Mouse (Mus musculus): ENCODE data around the gene Brpf1. TPM values are rescaled to one million over a fixed set of nuclear protein-coding genes. Genes with fewer than 3 reads are reported as not detected.
A peak's percentile ranks its signal among the peaks of the same experiment; 100 is the strongest.

Gene Brpf1
- polyA plus RNA-seq, 1 experiment from 2014 or later = 26.9 TPM

GRCm38 (mm10) chr6:113286316-113286715, 20.6 kb upstream of the Brpf1 start:
- H3K27ac ChIP-seq = no peak overlapping the region
- peaks cover 32% of the 10 kb centered on the region for H3K4me1 ChIP-seq (replicated peaks)
- H3K27me3 ChIP-seq (ENCODE audit: insufficient read depth, poor library complexity, severe bottlenecking) = peaks cover 43% of the 10 kb centered on the region
- 65% methylated on average over 1 of the region's 1 CpGs for WGBS
- no peak overlapping the region for H3K4me3 ChIP-seq
- H3K9me3 ChIP-seq = no peaks in the 10 kb centered on the region
- no peak for DNase-seq (ENCODE audit: low spot score)
- H3K36me3 ChIP-seq = no peaks in the 10 kb centered on the region

- Histone ChIP-seq H3K27me3 (ENCODE audit: insufficient read depth, poor library complexity, severe bottlenecking) (peaks cover 34% of the 10 kb centered on the region), H3K4me3 (no peak overlapping the region), H3K9me3 (no peaks in the 10 kb centered on the region), H3K27ac (no peak overlapping the region), H3K4me1 (replicated peaks) (peaks cover 26% of the 10 kb centered on the region), H3K36me3 (no peaks in the 10 kb centered on the region)
- no peak for DNase-seq (ENCODE audit: low spot score)
- WGBS = 75% methylated on average over 4 of the region's 4 CpGs
Measured at GRCm38 (mm10) chr6:113287236-113287635, 19.7 kb upstream of the Brpf1 start.

- no peak overlapping the region for H3K4me3 ChIP-seq
- H3K4me1 ChIP-seq (replicated peaks) = peaks cover 5% of the 10 kb centered on the region
- DNase-seq (ENCODE audit: low spot score) = no peak
- no peak overlapping the region for H3K27ac ChIP-seq
- H3K36me3 ChIP-seq = no peaks in the 10 kb centered on the region
- no peaks in the 10 kb centered on the region for H3K9me3 ChIP-seq
- peaks cover 13% of the 10 kb centered on the region for H3K27me3 ChIP-seq (ENCODE audit: insufficient read depth, poor library complexity, severe bottlenecking)
- WGBS = 93% methylated on average over 15 of the region's 15 CpGs
Measured at GRCm38 (mm10) chr6:113289346-113289745, 17.6 kb upstream of the Brpf1 start.

- Histone ChIP-seq H3K36me3 (no peaks in the 10 kb centered on the region), H3K27me3 (ENCODE audit: insufficient read depth, poor library complexity, severe bottlenecking) (peaks cover 3% of the 10 kb centered on the region; the same call in 1 of the 2 replicates), H3K4me3 (no peak overlapping the region), H3K9me3 (no peaks in the 10 kb centered on the region), H3K4me1 (replicated peaks) (peaks cover 5% of the 10 kb centered on the region), H3K27ac (no peak overlapping the region)
- WGBS = 73% methylated on average over 6 of the region's 6 CpGs
- DNase-seq (ENCODE audit: low spot score) = no peak
Measured at GRCm38 (mm10) chr6:113290346-113290745, 16.6 kb upstream of the Brpf1 start.

GRCm38 (mm10) chr6:113292938-113293337, 14.0 kb upstream of the Brpf1 start:
- Histone ChIP-seq H3K4me1 (replicated peaks) (peaks cover 5% of the 10 kb centered on the region), H3K27ac (no peak overlapping the region), H3K9me3 (no peaks in the 10 kb centered on the region), H3K36me3 (no peaks in the 10 kb centered on the region), H3K27me3 (ENCODE audit: insufficient read depth, poor library complexity, severe bottlenecking) (no peaks in the 10 kb centered on the region), H3K4me3 (no peak overlapping the region)
- DNase-seq (ENCODE audit: low spot score) = no peak
- WGBS = 75% methylated on average over 5 of the region's 5 CpGs

- Histone ChIP-seq H3K4me3 (no peak overlapping the region), H3K27ac (no peak overlapping the region), H3K36me3 (no peaks in the 10 kb centered on the region), H3K27me3 (ENCODE audit: insufficient read depth, poor library complexity, severe bottlenecking) (no peaks in the 10 kb centered on the region), H3K4me1 (replicated peaks) (no peaks in the 10 kb centered on the region), H3K9me3 (no peaks in the 10 kb centered on the region)
- WGBS = 78% methylated on average over 2 of the region's 2 CpGs
- no peak for DNase-seq (ENCODE audit: low spot score)
Measured at GRCm38 (mm10) chr6:113296046-113296445, 10.9 kb upstream of the Brpf1 start.

GRCm38 (mm10) chr6:113296639-113297038, 10.3 kb upstream of the Brpf1 start:
- Histone ChIP-seq H3K4me3 (no peak overlapping the region), H3K4me1 (replicated peaks) (no peaks in the 10 kb centered on the region), H3K27me3 (ENCODE audit: insufficient read depth, poor library complexity, severe bottlenecking) (no peaks in the 10 kb centered on the region), H3K36me3 (no peaks in the 10 kb centered on the region), H3K9me3 (no peaks in the 10 kb centered on the region), H3K27ac (no peak overlapping the region)
- DNase-seq (ENCODE audit: low spot score) = no peak
- 73% methylated on average over 4 of the region's 4 CpGs for WGBS

GRCm38 (mm10) chr6:113301350-113301749, 5.6 kb upstream of the Brpf1 start:
- Histone ChIP-seq H3K4me3 (no peak overlapping the region), H3K27ac (no peak overlapping the region), H3K27me3 (ENCODE audit: insufficient read depth, poor library complexity, severe bottlenecking) (no peaks in the 10 kb centered on the region), H3K36me3 (no peaks in the 10 kb centered on the region), H3K9me3 (no peaks in the 10 kb centered on the region), H3K4me1 (replicated peaks) (peaks cover 5% of the 10 kb centered on the region)
- 86% methylated on average over 5 of the region's 5 CpGs for WGBS
- no peak for DNase-seq (ENCODE audit: low spot score)

- Histone ChIP-seq H3K4me3 (no peak overlapping the region), H3K36me3 (no peaks in the 10 kb centered on the region), H3K27me3 (ENCODE audit: insufficient read depth, poor library complexity, severe bottlenecking) (no peaks in the 10 kb centered on the region), H3K4me1 (replicated peaks) (peaks cover 7% of the 10 kb centered on the region), H3K9me3 (no peaks in the 10 kb centered on the region), H3K27ac (no peak overlapping the region)
- 34% methylated on average over 3 of the region's 3 CpGs for WGBS
- DNase-seq (ENCODE audit: low spot score) = peak; percentile 13
Measured at GRCm38 (mm10) chr6:113302258-113302657, 4.7 kb upstream of the Brpf1 start.

GRCm38 (mm10) chr6:113306322-113306985, 483 bp upstream of the Brpf1 start:
- H3K27me3 ChIP-seq (ENCODE audit: insufficient read depth, poor library complexity, severe bottlenecking) = no peaks in the 10 kb centered on the region
- under 1% methylated on average over 50 of the region's 50 CpGs for WGBS
- H3K27ac ChIP-seq = peak overlapping the region; percentile 100
- peaks cover 34% of the 10 kb centered on the region for H3K4me1 ChIP-seq (replicated peaks)
- peaks cover 21% of the 10 kb centered on the region for H3K36me3 ChIP-seq
- peak overlapping the region; percentile 98 for H3K4me3 ChIP-seq
- no peaks in the 10 kb centered on the region for H3K9me3 ChIP-seq
- DNase-seq (ENCODE audit: low spot score) = peak; percentile 100

GRCm38 (mm10) chr6:113307481-113308121, 664 bp downstream of the Brpf1 start:
- H3K4me3 ChIP-seq = peak overlapping the region; percentile 98
- H3K4me1 ChIP-seq (replicated peaks) = peaks cover 34% of the 10 kb centered on the region
- H3K9me3 ChIP-seq = no peaks in the 10 kb centered on the region
- WGBS = 1% methylated on average over 34 of the region's 34 CpGs
- H3K27me3 ChIP-seq (ENCODE audit: insufficient read depth, poor library complexity, severe bottlenecking) = no peaks in the 10 kb centered on the region
- peak overlapping the region; percentile 100 for H3K27ac ChIP-seq
- H3K36me3 ChIP-seq = peaks cover 32% of the 10 kb centered on the region
- no peak for DNase-seq (ENCODE audit: low spot score)

- H3K4me3 ChIP-seq = peak overlapping the region; percentile 98
- peak overlapping the region; percentile 100 for H3K27ac ChIP-seq
- H3K36me3 ChIP-seq = peaks cover 38% of the 10 kb centered on the region
- WGBS = 40% methylated on average over 5 of the region's 5 CpGs
- H3K27me3 ChIP-seq (ENCODE audit: insufficient read depth, poor library complexity, severe bottlenecking) = no peaks in the 10 kb centered on the region
- DNase-seq (ENCODE audit: low spot score) = no peak
- no peaks in the 10 kb centered on the region for H3K9me3 ChIP-seq
- H3K4me1 ChIP-seq (replicated peaks) = peaks cover 34% of the 10 kb centered on the region
Measured at GRCm38 (mm10) chr6:113308141-113308540, 1.2 kb downstream of the Brpf1 start.

GRCm38 (mm10) chr6:113315972-113316371, 9.0 kb downstream of the Brpf1 start:
- H3K27me3 ChIP-seq (ENCODE audit: insufficient read depth, poor library complexity, severe bottlenecking) = no peaks in the 10 kb centered on the region
- peaks cover 96% of the 10 kb centered on the region for H3K36me3 ChIP-seq
- no peak overlapping the region for H3K27ac ChIP-seq
- DNase-seq (ENCODE audit: low spot score) = no peak
- H3K9me3 ChIP-seq = no peaks in the 10 kb centered on the region
- no peaks in the 10 kb centered on the region for H3K4me1 ChIP-seq (replicated peaks)
- 97% methylated on average over 3 of the region's 3 CpGs for WGBS
- H3K4me3 ChIP-seq = no peak overlapping the region

Data from hindbrain, embryonic 10.5 days (tissue).